39 mouse cellular contexts compared by ENCODE assay signal in genomic region chr14:57749501-57749900, GRCm38 (mm10). TPM values are rescaled to one million over a fixed set of nuclear protein-coding genes. Genes with fewer than 3 reads are reported as not detected.
DNase-seq lines count a peak whose midpoint lies in the region; ATAC-seq and TF ChIP-seq lines count a peak whose summit lies in the region.
"Had no signal": no experiment of that assay in that cellular context is flagged by ENCODE, and none has a peak within 500 bp of the region (broad histone marks: within the 10 kb centered on the region; RNA-seq: fewer than 3 reads in every experiment).

No protein-coding gene starts in this region.

- no peak overlapping the region for H3K4me3 ChIP-seq in liver, embryonic 13.5 days (replicated peaks)
- no peak overlapping the region for H3K4me3 ChIP-seq in liver, postnatal 0 days (ENCODE audit: low read depth, low read length)
- H3K4me3 ChIP-seq: embryonic facial prominence, embryonic 10.5 days; embryonic facial prominence, embryonic 15.5 days; forebrain, embryonic 15.5 days; gastrocnemius, adult 2 months; hindbrain, embryonic 10.5 days; hindbrain, embryonic 15.5 days; intestine, embryonic 15.5 days; layer of hippocampus, adult 2 months; left cerebral cortex, adult 2 months; limb, embryonic 12.5 days; megakaryocyte, embryonic 14.5 days; neural tube, embryonic 15.5 days had no signal

- 70% methylated on average over 2 of the region's 2 CpGs for WGBS in liver, embryonic 13.5 days (ENCODE audit: insufficient replicate concordance)
- 56% methylated on average over 2 of the region's 2 CpGs for WGBS in liver, postnatal 0 days (ENCODE audit: insufficient replicate concordance)

- peaks cover 85% of the 10 kb centered on the region for H3K4me1 ChIP-seq in liver, embryonic 13.5 days (replicated peaks)
- H3K4me1 ChIP-seq in liver, postnatal 0 days (ENCODE audit: insufficient read depth) = peaks cover 41% of the 10 kb centered on the region

- H3K27ac ChIP-seq in liver, embryonic 13.5 days = peak overlapping the region; percentile 35
- H3K27ac ChIP-seq in liver, postnatal 0 days (ENCODE audit: low read depth) = peak overlapping the region; percentile 23; the same call in 1 of the 2 replicates
- H3K27ac ChIP-seq: embryonic facial prominence, embryonic 10.5 days; embryonic facial prominence, embryonic 15.5 days; forebrain, embryonic 15.5 days; gastrocnemius, adult 2 months; hindbrain, embryonic 10.5 days; hindbrain, embryonic 15.5 days; intestine, embryonic 15.5 days; layer of hippocampus, adult 2 months; left cerebral cortex, adult 2 months; limb, embryonic 12.5 days; neural tube, embryonic 15.5 days; stomach, postnatal 0 days had no signal

- no peak overlapping the region for H3K9ac ChIP-seq in liver, embryonic 13.5 days
- H3K9ac ChIP-seq in liver, postnatal 0 days (replicated peaks) = no peak overlapping the region
- H3K9ac ChIP-seq: embryonic facial prominence, embryonic 15.5 days; forebrain, embryonic 15.5 days; hindbrain, embryonic 15.5 days; intestine, embryonic 15.5 days; limb, embryonic 12.5 days; neural tube, embryonic 15.5 days had no signal

- TF ChIP-seq EP300 in liver, postnatal 0 days (IDR thresholded peaks at IDR 0.05; ENCODE audit: low read depth) = no peak

- no peak for DNase-seq in liver, embryonic 13.5 days
- no peak for DNase-seq in liver
- DNase-seq in Muller cell, postnatal 12 days (ENCODE audit: inconsistent ontology term) = peak; percentile 50
- peak; percentile 59 for DNase-seq in induced T-regulatory cell, adult 2 months (ENCODE audit: low read depth)
- DNase-seq in liver, postnatal 0 days = no peak
- DNase-seq in frontal cortex, postnatal 14 days (ENCODE audit: low spot score in 2 of 2) = no peak
- no peak for DNase-seq in embryo, embryonic 10 days (ENCODE audit: low spot score)
- DNase-seq: adrenal gland, postnatal 25 days; cerebellum, adult 18-20 months; cerebellum, postnatal 10 days; gastrocnemius, adult 2 months; heart, postnatal 14 days; kidney, adult 2 months; kidney, postnatal 14 days; lung, adult 18-20 months; lung, postnatal 4 days; midbrain, embryonic 14.5 days; right cerebral cortex, postnatal 25 days; spleen, adult 18-20 months; thymus, adult 18-20 months; thymus, postnatal 25 days had no signal

- ATAC-seq in liver, embryonic 13.5 days (ENCODE audit: low read depth) = no peak
- no peak for ATAC-seq in liver, postnatal 0 days
- ATAC-seq: forebrain, embryonic 15.5 days; intestine, embryonic 15.5 days; lung, postnatal 0 days had no signal

- peaks cover 16% of the 10 kb centered on the region for H3K27me3 ChIP-seq in liver, embryonic 13.5 days
- H3K27me3 ChIP-seq in liver, postnatal 0 days (ENCODE audit: insufficient read depth, low read length) = no peaks in the 10 kb centered on the region
- H3K27me3 ChIP-seq: embryonic facial prominence, embryonic 15.5 days; forebrain, embryonic 15.5 days; hindbrain, embryonic 15.5 days; intestine, embryonic 15.5 days; limb, embryonic 12.5 days; neural tube, embryonic 15.5 days had no signal

- H3K9me3 ChIP-seq in liver, embryonic 13.5 days (replicated peaks) = no peaks in the 10 kb centered on the region
- H3K9me3 ChIP-seq in liver, postnatal 0 days (ENCODE audit: low read length) = no peaks in the 10 kb centered on the region
- H3K9me3 ChIP-seq: embryonic facial prominence, embryonic 10.5 days; embryonic facial prominence, embryonic 15.5 days; forebrain, embryonic 15.5 days; hindbrain, embryonic 10.5 days; hindbrain, embryonic 15.5 days; intestine, embryonic 15.5 days; limb, embryonic 12.5 days; megakaryocyte, embryonic 14.5 days; neural tube, embryonic 15.5 days had no signal

- no peak for TF ChIP-seq CTCF in liver, postnatal 0 days (IDR thresholded peaks at IDR 0.05; ENCODE audit: low read depth)

- no peak overlapping the region for H3K4me2 ChIP-seq in liver, embryonic 13.5 days
- H3K4me2 ChIP-seq in liver, postnatal 0 days (ENCODE audit: low read depth, low read length) = no peak overlapping the region
- H3K4me2 ChIP-seq: embryonic facial prominence, embryonic 15.5 days; forebrain, embryonic 15.5 days; hindbrain, embryonic 15.5 days; intestine, embryonic 15.5 days; limb, embryonic 12.5 days; neural tube, embryonic 15.5 days had no signal

- H3K36me3 ChIP-seq in liver, embryonic 13.5 days = no peaks in the 10 kb centered on the region
- no peaks in the 10 kb centered on the region for H3K36me3 ChIP-seq in liver, postnatal 0 days (replicated peaks; ENCODE audit: insufficient read depth, low read length)
- H3K36me3 ChIP-seq: embryonic facial prominence, embryonic 10.5 days; embryonic facial prominence, embryonic 15.5 days; forebrain, embryonic 15.5 days; hindbrain, embryonic 10.5 days; hindbrain, embryonic 15.5 days; intestine, embryonic 15.5 days; limb, embryonic 12.5 days; neural tube, embryonic 15.5 days had no signal

RNA-seq across cellular contexts. Expression of gene Gm49361, which starts 3.6 kb away (rescaled TPM):
- polyA plus RNA-seq in liver, embryonic 13.5 days (2015; fragmentation: Nextera tagmentation; extraction: Ambion mirVana) = not detected in 2 replicates
- not detected in 2 replicates for polyA plus RNA-seq in liver, postnatal 0 days (2015; fragmentation: Nextera tagmentation; extraction: Ambion mirVana)
- polyA plus RNA-seq: brain, embryonic 14.5 days; cortical plate, adult 2 months; embryonic facial prominence, embryonic 10.5 days; embryonic facial prominence, embryonic 15.5 days; forebrain, embryonic 15.5 days; frontal cortex, adult 2 months; gonadal fat pad, adult 2 months; heart, embryonic 14.5 days; hindbrain, embryonic 10.5 days; hindbrain, embryonic 15.5 days; kidney, adult 2 months; limb, embryonic 12.5 days; lung, postnatal 0 days; midbrain, embryonic 14.5 days; neural tube, embryonic 15.5 days; stomach, postnatal 0 days had no signal

RNA-seq across cellular contexts. Expression of gene Lats2, which starts 8.7 kb away (rescaled TPM):
- polyA plus RNA-seq in liver, embryonic 13.5 days (2015; fragmentation: Nextera tagmentation; extraction: Ambion mirVana) = 3.6 and 4.6 TPM in 2 replicates
- 4.7 and 4.9 TPM in 2 replicates for polyA plus RNA-seq in liver, postnatal 0 days (2015; fragmentation: Nextera tagmentation; extraction: Ambion mirVana)

RNA-seq across cellular contexts. Expression of gene Sap18, which starts 48.5 kb away (rescaled TPM):
- 10.1 and 11.9 TPM in 2 replicates for polyA plus RNA-seq in liver, embryonic 13.5 days (2015; fragmentation: Nextera tagmentation; extraction: Ambion mirVana)
- 11.1 and 12.2 TPM in 2 replicates for polyA plus RNA-seq in liver, postnatal 0 days (2015; fragmentation: Nextera tagmentation; extraction: Ambion mirVana)

Comparison
In these comparisons a context has a peak if more than half of its experiments do, and no peak if none do; other contexts are left out.
1. DNase-seq: peak in Muller cell, postnatal 12 days (single experiment) and induced T-regulatory cell, adult 2 months (single experiment); none in liver, embryonic 13.5 days (single experiment), liver (single experiment), liver, postnatal 0 days (single experiment), frontal cortex, postnatal 14 days (0 of 2) and embryo, embryonic 10 days (single experiment).